Mouse (Mus musculus): Measurements from ENCODE around the gene Glod4. TPM values are rescaled to one million over a fixed set of nuclear protein-coding genes. Genes with fewer than 3 reads are reported as not detected.

Gene Glod4
- polyA plus RNA-seq, 1 experiment from 2014 or later: 123 TPM

DNA sequence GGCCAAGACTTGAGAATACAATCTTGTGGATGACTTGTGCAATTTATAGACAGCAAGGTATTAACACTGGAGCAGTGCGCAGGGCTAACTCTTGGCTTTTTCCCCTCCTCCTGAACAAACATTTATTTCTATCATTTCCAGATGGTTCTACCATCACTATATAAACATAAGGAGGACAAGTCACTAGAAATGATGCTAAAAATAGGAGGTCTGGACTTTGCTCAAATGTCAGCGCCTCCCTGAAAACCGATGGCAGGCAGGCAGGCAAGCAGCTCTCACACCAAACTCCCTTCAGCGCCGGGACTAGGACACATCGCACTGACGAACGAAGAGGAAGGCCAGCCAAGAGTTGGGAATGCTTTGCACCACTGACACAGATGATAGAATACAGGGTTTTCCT lies 118.1 kb downstream of the Glod4 start:
- Histone ChIP-seq H3K4me3 (ENCODE audit: low read depth, low read length) (no peak overlapping the region), H3K4me2 (ENCODE audit: low read length) (no peak overlapping the region), H3K27ac (ENCODE audit: low read length) (no peak overlapping the region), H3K9ac (ENCODE audit: low read depth, low read length) (no peak overlapping the region), H3K36me3 (ENCODE audit: control insufficient read depth, insufficient read depth, low read length) (peaks cover 22% of the 10 kb centered on the region), H3K27me3 (ENCODE audit: control insufficient read depth, insufficient read depth, low read depth, low read length) (no peaks in the 10 kb centered on the region), H3K4me1 (ENCODE audit: control insufficient read depth, insufficient read depth, low read length) (no peaks in the 10 kb centered on the region), H3K9me3 (replicated peaks; ENCODE audit: control insufficient read depth, low read length, poor library complexity, severe bottlenecking) (no peaks in the 10 kb centered on the region)
- no peak for ATAC-seq
- WGBS: 80% methylated on average over 8 of the region's 8 CpGs

DNA sequence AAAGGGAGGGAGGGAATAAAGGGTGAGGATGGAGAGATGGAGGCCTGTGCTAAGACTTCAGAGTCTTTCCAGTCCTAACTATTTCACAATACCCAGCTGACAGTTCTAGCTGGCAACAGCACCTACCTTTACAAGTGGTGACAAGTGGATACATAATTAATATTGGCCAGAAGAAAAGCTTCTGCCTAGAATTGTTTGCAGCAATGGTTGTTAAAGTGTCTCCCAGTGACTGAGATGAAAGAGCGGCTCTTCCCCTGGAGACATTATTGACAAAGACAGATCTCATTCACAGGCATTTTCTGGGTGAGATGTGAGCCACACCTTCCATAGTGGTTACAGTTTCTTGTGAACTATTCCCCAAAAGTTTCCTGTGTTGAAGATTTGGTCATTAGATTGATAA lies 120.0 kb downstream of the Glod4 start:
- no peaks in the 10 kb centered on the region for H3K27me3 ChIP-seq (ENCODE audit: control insufficient read depth, insufficient read depth, low read depth, low read length)
- no peaks in the 10 kb centered on the region for H3K9me3 ChIP-seq (replicated peaks; ENCODE audit: control insufficient read depth, low read length, poor library complexity, severe bottlenecking)
- no peaks in the 10 kb centered on the region for H3K4me1 ChIP-seq (ENCODE audit: control insufficient read depth, insufficient read depth, low read length)
- H3K36me3 ChIP-seq (ENCODE audit: control insufficient read depth, insufficient read depth, low read length): peaks cover 22% of the 10 kb centered on the region
- H3K4me3 ChIP-seq (ENCODE audit: low read depth, low read length): no peak overlapping the region
- 97% methylated on average over 1 of the region's 1 CpGs for WGBS
- no peak overlapping the region for H3K9ac ChIP-seq (ENCODE audit: low read depth, low read length)
- H3K4me2 ChIP-seq (ENCODE audit: low read length): no peak overlapping the region
- ATAC-seq: no peak
- no peak overlapping the region for H3K27ac ChIP-seq (ENCODE audit: low read length)

DNA sequence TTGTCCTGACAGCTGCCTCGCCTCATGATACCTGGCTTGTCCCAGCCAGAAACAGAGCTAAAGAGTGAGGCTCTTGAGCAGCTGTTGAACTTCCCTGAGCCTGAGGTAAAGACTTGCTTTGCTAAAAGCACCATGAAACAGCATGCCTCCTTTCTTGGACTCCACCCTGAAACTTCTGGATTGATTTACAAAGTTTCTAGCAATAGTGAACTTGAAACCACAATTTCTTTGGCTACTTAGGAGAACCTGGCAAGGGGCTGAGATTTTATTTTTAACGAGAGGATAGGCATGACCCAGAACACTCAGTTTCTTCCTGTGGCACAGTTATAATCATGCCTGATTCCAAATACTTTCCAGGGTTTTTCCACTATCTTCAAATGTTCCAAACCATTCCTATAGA lies 121.0 kb downstream of the Glod4 start:
- H3K4me1 ChIP-seq (ENCODE audit: control insufficient read depth, insufficient read depth, low read length): no peaks in the 10 kb centered on the region
- ATAC-seq: no peak
- no peak overlapping the region for H3K27ac ChIP-seq (ENCODE audit: low read length)
- no peak overlapping the region for H3K4me3 ChIP-seq (ENCODE audit: low read depth, low read length)
- no peak overlapping the region for H3K9ac ChIP-seq (ENCODE audit: low read depth, low read length)
- peaks cover 24% of the 10 kb centered on the region for H3K36me3 ChIP-seq (ENCODE audit: control insufficient read depth, insufficient read depth, low read length)
- H3K4me2 ChIP-seq (ENCODE audit: low read length): no peak overlapping the region
- no peaks in the 10 kb centered on the region for H3K27me3 ChIP-seq (ENCODE audit: control insufficient read depth, insufficient read depth, low read depth, low read length)
- no peaks in the 10 kb centered on the region for H3K9me3 ChIP-seq (replicated peaks; ENCODE audit: control insufficient read depth, low read length, poor library complexity, severe bottlenecking)
- WGBS: 88% methylated on average over 2 of the region's 2 CpGs

DNA sequence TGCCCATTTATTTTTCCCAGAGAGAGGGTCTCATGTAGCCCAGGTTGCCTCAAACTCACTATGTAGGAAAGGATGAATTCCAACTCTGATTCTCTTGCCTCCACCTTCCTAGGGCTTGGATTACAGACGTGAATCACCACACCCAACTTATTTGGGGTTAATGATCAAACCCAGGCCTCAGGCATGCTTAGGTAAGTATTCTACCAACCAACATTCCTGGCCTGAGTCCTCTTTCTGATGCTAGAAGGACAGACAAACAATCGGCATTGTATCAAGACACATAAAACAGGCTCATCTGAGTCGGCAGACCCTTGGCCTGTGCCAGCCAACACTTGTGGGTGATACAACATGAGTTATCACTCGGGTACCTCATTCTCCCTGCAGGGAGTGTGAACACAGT lies 122.4 kb downstream of the Glod4 start:
- no peaks in the 10 kb centered on the region for H3K4me1 ChIP-seq (ENCODE audit: control insufficient read depth, insufficient read depth, low read length)
- no peak overlapping the region for H3K4me2 ChIP-seq (ENCODE audit: low read length)
- no peak overlapping the region for H3K27ac ChIP-seq (ENCODE audit: low read length)
- ATAC-seq: no peak
- H3K9ac ChIP-seq (ENCODE audit: low read depth, low read length): no peak overlapping the region
- no peaks in the 10 kb centered on the region for H3K27me3 ChIP-seq (ENCODE audit: control insufficient read depth, insufficient read depth, low read depth, low read length)
- H3K9me3 ChIP-seq (replicated peaks; ENCODE audit: control insufficient read depth, low read length, poor library complexity, severe bottlenecking): no peaks in the 10 kb centered on the region
- peaks cover 31% of the 10 kb centered on the region for H3K36me3 ChIP-seq (ENCODE audit: control insufficient read depth, insufficient read depth, low read length)
- WGBS: 95% methylated on average over 4 of the region's 4 CpGs
- H3K4me3 ChIP-seq (ENCODE audit: low read depth, low read length): no peak overlapping the region

DNA sequence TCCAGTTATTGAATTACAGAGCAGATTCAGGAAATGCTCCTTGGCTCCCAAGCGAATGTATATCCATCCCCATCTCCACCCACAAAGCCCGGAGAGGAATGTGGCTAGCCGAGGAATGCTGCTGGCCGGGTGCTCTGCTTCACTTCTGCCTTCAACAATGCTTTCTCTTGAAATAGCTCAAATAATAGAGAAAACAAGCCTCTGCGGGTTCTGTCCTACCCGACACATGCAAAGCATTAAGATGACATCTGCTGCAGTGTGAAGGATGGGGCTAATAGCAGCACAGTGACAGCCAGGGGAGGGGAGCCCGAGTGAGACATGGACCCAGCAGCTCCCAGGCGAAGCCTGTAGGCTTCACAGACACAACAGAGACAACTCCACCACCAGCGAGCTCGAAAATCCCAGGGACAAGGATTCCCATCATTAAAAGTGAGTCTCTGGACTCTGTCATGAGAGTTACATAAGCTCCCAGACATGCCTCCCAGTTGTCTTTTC lies 123.1 kb downstream of the Glod4 start:
- H3K9me3 ChIP-seq (replicated peaks; ENCODE audit: control insufficient read depth, low read length, poor library complexity, severe bottlenecking): no peaks in the 10 kb centered on the region
- no peak overlapping the region for H3K9ac ChIP-seq (ENCODE audit: low read depth, low read length)
- 85% methylated on average over 10 of the region's 10 CpGs for WGBS
- H3K27ac ChIP-seq (ENCODE audit: low read length): no peak overlapping the region
- H3K36me3 ChIP-seq (ENCODE audit: control insufficient read depth, insufficient read depth, low read length): peaks cover 32% of the 10 kb centered on the region
- H3K4me2 ChIP-seq (ENCODE audit: low read length): no peak overlapping the region
- H3K4me1 ChIP-seq (ENCODE audit: control insufficient read depth, insufficient read depth, low read length): no peaks in the 10 kb centered on the region
- no peak for ATAC-seq
- no peaks in the 10 kb centered on the region for H3K27me3 ChIP-seq (ENCODE audit: control insufficient read depth, insufficient read depth, low read depth, low read length)
- no peak overlapping the region for H3K4me3 ChIP-seq (ENCODE audit: low read depth, low read length)

DNA sequence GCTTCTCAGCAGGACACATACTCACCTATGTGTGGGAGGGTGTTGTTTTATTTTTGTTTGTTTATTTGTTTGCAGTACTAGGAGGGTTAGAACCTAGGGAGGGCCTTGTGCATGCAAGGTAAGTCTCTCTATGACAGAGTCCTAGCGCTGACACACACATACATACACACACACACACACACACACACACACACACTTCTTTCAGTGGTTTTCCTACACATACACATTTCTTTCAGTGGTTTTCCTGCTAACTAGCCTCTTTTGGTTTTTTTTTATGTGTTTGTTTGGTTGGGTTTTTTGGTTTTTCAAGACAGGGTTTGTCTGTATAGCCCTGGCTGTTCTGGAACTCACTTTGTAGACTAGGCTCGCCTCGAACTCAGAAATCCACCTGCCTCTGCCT lies 133.1 kb downstream of the Glod4 start:
- Histone ChIP-seq H3K36me3 (ENCODE audit: control insufficient read depth, insufficient read depth, low read length) (peaks cover 21% of the 10 kb centered on the region), H3K4me2 (ENCODE audit: low read length) (no peak overlapping the region), H3K27ac (ENCODE audit: low read length) (no peak overlapping the region), H3K4me3 (ENCODE audit: low read depth, low read length) (no peak overlapping the region), H3K9ac (ENCODE audit: low read depth, low read length) (no peak overlapping the region), H3K27me3 (ENCODE audit: control insufficient read depth, insufficient read depth, low read depth, low read length) (no peaks in the 10 kb centered on the region), H3K4me1 (ENCODE audit: control insufficient read depth, insufficient read depth, low read length) (no peaks in the 10 kb centered on the region), H3K9me3 (replicated peaks; ENCODE audit: control insufficient read depth, low read length, poor library complexity, severe bottlenecking) (no peaks in the 10 kb centered on the region)
- no peak for ATAC-seq
- 98% methylated on average over 3 of the region's 3 CpGs for WGBS

DNA sequence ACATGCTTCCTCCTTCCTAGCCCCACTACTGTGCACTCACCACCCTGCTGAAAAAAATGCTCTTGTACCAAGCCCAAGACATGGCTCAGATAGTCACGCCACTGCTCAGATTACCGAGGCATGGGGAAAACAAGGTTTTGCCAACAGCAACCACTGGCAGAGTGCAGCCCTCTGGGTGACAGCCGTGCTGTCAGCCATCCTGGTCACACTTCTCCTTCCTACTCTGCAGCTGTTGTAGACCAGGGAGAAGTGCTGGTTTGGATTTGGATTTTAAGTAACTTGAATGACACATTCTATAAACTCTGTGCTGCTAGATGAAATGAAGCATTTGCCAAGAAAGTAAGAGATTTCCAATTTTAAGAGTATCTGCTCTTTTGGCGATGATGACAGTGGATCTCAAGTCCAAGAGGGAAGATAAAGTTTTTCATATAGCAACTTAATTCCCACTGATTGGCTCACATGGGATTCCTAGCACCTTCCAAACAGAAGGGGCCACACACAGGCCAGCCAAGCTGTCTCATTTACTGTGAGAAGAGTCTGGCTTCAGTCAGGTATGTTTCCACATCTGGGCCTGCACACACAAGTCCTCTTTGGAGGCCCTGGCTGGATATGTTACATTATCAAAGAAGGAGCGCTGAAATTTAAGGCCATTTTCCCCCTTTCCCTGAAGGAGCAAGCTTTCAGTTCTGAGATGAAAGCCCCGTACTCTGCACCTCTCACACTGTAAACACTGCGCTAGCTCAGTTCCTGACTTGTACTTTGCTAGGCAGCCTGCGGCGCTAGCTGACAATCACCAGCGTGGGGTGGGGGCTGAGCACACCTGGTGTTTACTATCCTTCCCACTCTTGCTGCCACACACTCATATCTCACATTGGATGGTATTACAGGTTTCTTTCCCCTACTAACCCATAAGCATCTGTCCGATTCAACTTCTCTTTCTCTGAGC lies 136.7 kb downstream of the Glod4 start:
- Histone ChIP-seq H3K4me2 (ENCODE audit: low read length) (no peak overlapping the region), H3K36me3 (ENCODE audit: control insufficient read depth, insufficient read depth, low read length) (peaks cover 5% of the 10 kb centered on the region; the same call in 1 of the 2 replicates), H3K4me3 (ENCODE audit: low read depth, low read length) (no peak overlapping the region), H3K4me1 (ENCODE audit: control insufficient read depth, insufficient read depth, low read length) (no peaks in the 10 kb centered on the region), H3K9ac (ENCODE audit: low read depth, low read length) (no peak overlapping the region), H3K9me3 (replicated peaks; ENCODE audit: control insufficient read depth, low read length, poor library complexity, severe bottlenecking) (no peaks in the 10 kb centered on the region), H3K27ac (ENCODE audit: low read length) (no peak overlapping the region), H3K27me3 (ENCODE audit: control insufficient read depth, insufficient read depth, low read depth, low read length) (no peaks in the 10 kb centered on the region)
- ATAC-seq: no peak
- WGBS: 95% methylated on average over 11 of the region's 11 CpGs

DNA sequence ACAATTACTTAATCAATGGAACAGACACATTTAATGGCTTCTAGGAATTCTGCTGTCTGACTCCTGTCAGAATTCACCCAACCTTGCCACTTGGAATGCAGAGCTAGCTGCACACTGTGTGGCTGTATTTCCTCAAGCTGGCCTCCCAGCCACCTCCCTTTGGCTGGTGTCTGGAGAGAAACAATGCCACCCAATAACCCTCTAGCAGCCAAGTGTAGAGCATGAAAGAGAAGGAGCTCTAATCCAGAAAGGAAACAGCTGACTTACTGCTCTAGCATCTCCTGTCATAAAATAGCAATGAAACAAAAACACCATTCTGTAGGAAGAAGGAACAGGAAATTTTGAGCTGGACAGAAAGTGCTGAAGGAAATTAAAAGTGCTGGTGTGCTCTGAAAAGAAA lies 142.4 kb downstream of the Glod4 start:
- Histone ChIP-seq H3K4me2 (ENCODE audit: low read length) (no peak overlapping the region), H3K27me3 (ENCODE audit: control insufficient read depth, insufficient read depth, low read depth, low read length) (no peaks in the 10 kb centered on the region), H3K27ac (ENCODE audit: low read length) (no peak overlapping the region), H3K9me3 (replicated peaks; ENCODE audit: control insufficient read depth, low read length, poor library complexity, severe bottlenecking) (no peaks in the 10 kb centered on the region), H3K4me1 (ENCODE audit: control insufficient read depth, insufficient read depth, low read length) (no peaks in the 10 kb centered on the region), H3K9ac (ENCODE audit: low read depth, low read length) (no peak overlapping the region), H3K36me3 (ENCODE audit: control insufficient read depth, insufficient read depth, low read length) (peaks cover 20% of the 10 kb centered on the region), H3K4me3 (ENCODE audit: low read depth, low read length) (no peak overlapping the region)
- no peak for ATAC-seq

DNA sequence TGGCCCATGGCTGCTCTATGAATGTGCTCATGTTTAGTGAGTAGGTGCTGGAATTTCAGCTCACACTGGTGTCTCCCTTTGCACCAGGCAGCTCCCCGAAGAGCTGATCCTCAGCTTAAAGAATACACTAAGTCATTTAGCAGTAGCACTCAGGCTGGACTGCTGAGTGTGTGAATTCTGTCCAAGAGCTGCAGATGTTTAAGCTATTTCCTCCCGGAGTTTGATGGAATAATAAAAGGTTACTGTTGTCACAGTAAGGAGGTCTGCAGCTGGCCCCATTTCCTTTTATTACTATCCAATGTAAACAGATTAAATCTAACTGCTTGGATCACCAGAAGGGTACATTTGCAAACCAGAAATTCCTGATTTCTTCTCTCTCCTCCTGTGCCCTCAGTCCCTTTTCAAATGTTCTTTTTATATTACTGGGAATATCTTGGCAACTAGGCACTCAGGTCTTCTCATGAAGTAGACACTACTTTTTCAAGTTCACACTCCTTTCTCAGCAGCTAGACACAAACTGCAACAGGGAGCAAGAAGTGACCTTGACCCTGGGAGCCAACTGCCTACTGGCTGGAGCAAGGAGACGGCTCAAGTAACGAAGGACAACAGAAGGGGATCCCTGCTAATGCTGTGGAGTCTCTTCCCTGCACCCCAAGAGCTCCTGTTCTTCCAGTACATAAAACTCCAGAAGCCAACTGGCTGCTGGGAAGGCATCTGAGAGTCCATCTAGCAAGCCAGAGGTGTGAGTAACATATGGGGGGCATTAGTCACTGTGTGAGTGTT lies 144.1 kb downstream of the Glod4 start:
- no peak overlapping the region for H3K4me3 ChIP-seq (ENCODE audit: low read depth, low read length)
- no peak overlapping the region for H3K4me2 ChIP-seq (ENCODE audit: low read length)
- H3K4me1 ChIP-seq (ENCODE audit: control insufficient read depth, insufficient read depth, low read length): no peaks in the 10 kb centered on the region
- ATAC-seq: no peak
- H3K36me3 ChIP-seq (ENCODE audit: control insufficient read depth, insufficient read depth, low read length): peaks cover 20% of the 10 kb centered on the region
- no peak overlapping the region for H3K9ac ChIP-seq (ENCODE audit: low read depth, low read length)
- H3K9me3 ChIP-seq (replicated peaks; ENCODE audit: control insufficient read depth, low read length, poor library complexity, severe bottlenecking): no peaks in the 10 kb centered on the region
- H3K27ac ChIP-seq (ENCODE audit: low read length): no peak overlapping the region
- H3K27me3 ChIP-seq (ENCODE audit: control insufficient read depth, insufficient read depth, low read depth, low read length): no peaks in the 10 kb centered on the region
- 87% methylated on average over 4 of the region's 4 CpGs for WGBS
